Mouse (Mus musculus) thymus, adult 2 months (tissue): Measurements from ENCODE around the gene Sirpa.

Experiments
- CTCF ChIP-seq: fragments of 200-500 bp; IDR thresholded peaks from 2 replicates; pipeline ENCODE4 v1.5.1; 2012; ENCODE audit warnings: mild to moderate bottlenecking, control low read depth, low read length, moderate library complexity, borderline replicate concordance; ENCODE audit not compliant: control insufficient read depth, poor library complexity, insufficient read depth; ENCODE audit errors: extremely low read depth
- POLR2A ChIP-seq: fragments of 200-500 bp; IDR thresholded peaks from 2 replicates; pipeline ENCODE4 v1.6.1; 2012; ENCODE audit warnings: mild to moderate bottlenecking, low read length, control low read depth, moderate library complexity; ENCODE audit not compliant: control insufficient read depth, poor library complexity, insufficient read depth; ENCODE audit errors: extremely low read depth

GRCm38 (mm10) chr2:129671911-129672310, 79.3 kb downstream of the Sirpa start:
- TF ChIP-seq CTCF, result no peak
- TF ChIP-seq POLR2A, result no peak
